Mouse (Mus musculus) heart, embryonic 12.5 days (tissue): ENCODE measurements around the gene Trim71. TPM values are rescaled to one million over a fixed set of nuclear protein-coding genes. Genes with fewer than 3 reads are reported as not detected.

Experiments
- ATAC-seq: fragments of 200-750 bp; cut with Nextera tagmentation; 2 replicates; pipeline ENCODE4 v1.8.0; 2017; ENCODE audit warnings: moderate TSS enrichment, moderate library complexity; ENCODE audit not compliant: insufficient number of reproducible peaks, low FRiP score
- H3K27ac ChIP-seq: fragments of 300-500 bp; sonication (generic); 2 replicates; pipeline ENCODE4 v1.5.1; 2016; ENCODE audit warnings: mild to moderate bottlenecking, moderate library complexity; ENCODE audit not compliant: poor library complexity, severe bottlenecking
- H3K27me3 ChIP-seq: fragments of 300-500 bp; sonication (generic); replicated peaks from 2 replicates; pipeline ENCODE4 v1.6.1; 2016; ENCODE audit warnings: mild to moderate bottlenecking, moderate library complexity
- H3K36me3 ChIP-seq: fragments of 300-500 bp; sonication (generic); 2 replicates; pipeline ENCODE4 v1.6.1; 2016; ENCODE audit warnings: mild to moderate bottlenecking, moderate library complexity
- H3K4me1 ChIP-seq: fragments of 300-500 bp; sonication (generic); replicated peaks from 2 replicates; pipeline ENCODE4 v1.6.1; 2016; ENCODE audit warnings: mild to moderate bottlenecking
- H3K4me2 ChIP-seq: fragments of 300-500 bp; sonication (generic); 2 replicates; pipeline ENCODE4 v1.6.1; 2016; ENCODE audit warnings: mild to moderate bottlenecking, moderate library complexity
- H3K4me3 ChIP-seq: fragments of 300-500 bp; sonication (generic); 2 replicates; pipeline ENCODE4 v1.5.1; 2016; ENCODE audit warnings: mild to moderate bottlenecking
- H3K9ac ChIP-seq: fragments of 300-500 bp; sonication (generic); 2 replicates; pipeline ENCODE4 v1.6.1; 2016; ENCODE audit warnings: mild to moderate bottlenecking, moderate library complexity
- H3K9me3 ChIP-seq: fragments of 300-500 bp; sonication (generic); replicated peaks from 2 replicates; pipeline ENCODE4 v1.6.1; 2016; ENCODE audit warnings: mild to moderate bottlenecking, moderate library complexity
- WGBS: fragments of 180-500 bp; shearing (Covaris S2); methylation state at CpG from one replicate; pipeline ENCODE4 v1.1.7; 2016; 5-methylcytosine and 5-hydroxymethylcytosine counted together
- polyA plus RNA-seq: library from polyadenylated mRNA; unstranded; fragments of >200 nt; fragmentation: Nextera tagmentation; extraction: Ambion mirVana; gene quantifications from 2 replicates; pipeline ENCODE4 v1.2.1, GENCODE M21; 2016

Trim71 gene
- polyA plus RNA-seq, 1 experiment from 2014 or later: 0.63 TPM

- peaks cover 9% of the 10 kb centered on the region for H3K4me1 ChIP-seq
- no peak overlapping the region for H3K9ac ChIP-seq
- peaks cover 7% of the 10 kb centered on the region; the same call in 1 of the 2 replicates for H3K27me3 ChIP-seq
- peak; percentile 43; the same call in 1 of the 2 replicates for ATAC-seq
- no peaks in the 10 kb centered on the region for H3K36me3 ChIP-seq
- H3K27ac ChIP-seq: no peak overlapping the region
- H3K4me2 ChIP-seq: no peak overlapping the region
- H3K9me3 ChIP-seq: no peaks in the 10 kb centered on the region
- WGBS: 32% methylated on average over 15 of the region's 15 CpGs
- no peak overlapping the region for H3K4me3 ChIP-seq
Observed at GRCm38 (mm10) chr9:114502711-114503427, 61.3 kb downstream of the Trim71 start.

- H3K27ac ChIP-seq: no peak overlapping the region
- H3K9me3 ChIP-seq: no peaks in the 10 kb centered on the region
- no peak overlapping the region for H3K4me3 ChIP-seq
- WGBS: 89% methylated on average over 11 of the region's 11 CpGs
- no peak overlapping the region for H3K4me2 ChIP-seq
- H3K4me1 ChIP-seq: peaks cover 9% of the 10 kb centered on the region
- no peaks in the 10 kb centered on the region for H3K36me3 ChIP-seq
- H3K9ac ChIP-seq: no peak overlapping the region
- H3K27me3 ChIP-seq: peaks cover 7% of the 10 kb centered on the region; the same call in 1 of the 2 replicates
- ATAC-seq: no peak
Observed at GRCm38 (mm10) chr9:114501913-114502312, 62.3 kb downstream of the Trim71 start.

GRCm38 (mm10) chr9:114501111-114501510 is 63.1 kb downstream of the Trim71 start:
- 88% methylated on average over 7 of the region's 7 CpGs for WGBS
- H3K9me3 ChIP-seq: no peaks in the 10 kb centered on the region
- H3K27ac ChIP-seq: no peak overlapping the region
- peaks cover 9% of the 10 kb centered on the region for H3K4me1 ChIP-seq
- ATAC-seq: no peak
- no peaks in the 10 kb centered on the region for H3K36me3 ChIP-seq
- peaks cover 7% of the 10 kb centered on the region; the same call in 1 of the 2 replicates for H3K27me3 ChIP-seq
- no peak overlapping the region for H3K4me3 ChIP-seq
- H3K4me2 ChIP-seq: no peak overlapping the region
- H3K9ac ChIP-seq: no peak overlapping the region

GRCm38 (mm10) chr9:114499783-114500515 is 64.2 kb downstream of the Trim71 start:
- H3K4me3 ChIP-seq: no peak overlapping the region
- no peak for ATAC-seq
- 18% methylated on average over 15 of the region's 15 CpGs for WGBS
- H3K36me3 ChIP-seq: no peaks in the 10 kb centered on the region
- H3K27ac ChIP-seq: no peak overlapping the region
- H3K27me3 ChIP-seq: peaks cover 7% of the 10 kb centered on the region; the same call in 1 of the 2 replicates
- 0 out of 2 replicates have a peak overlapping the region, but pooled peaks have one; percentile 3 for H3K4me2 ChIP-seq
- no peak overlapping the region for H3K9ac ChIP-seq
- H3K9me3 ChIP-seq: no peaks in the 10 kb centered on the region
- H3K4me1 ChIP-seq: peaks cover 9% of the 10 kb centered on the region

GRCm38 (mm10) chr9:114498218-114498617 is 66.0 kb downstream of the Trim71 start:
- 5% methylated on average over 11 of the region's 11 CpGs for WGBS
- H3K27ac ChIP-seq: no peak overlapping the region
- H3K36me3 ChIP-seq: no peaks in the 10 kb centered on the region
- peak overlapping the region; percentile 44; the same call in 1 of the 2 replicates for H3K4me2 ChIP-seq
- H3K4me1 ChIP-seq: peaks cover 8% of the 10 kb centered on the region
- no peak for ATAC-seq
- no peak overlapping the region for H3K4me3 ChIP-seq
- H3K27me3 ChIP-seq: peaks cover 7% of the 10 kb centered on the region; the same call in 1 of the 2 replicates
- H3K9me3 ChIP-seq: no peaks in the 10 kb centered on the region
- no peak overlapping the region for H3K9ac ChIP-seq

- Histone ChIP-seq H3K4me2 (no peak overlapping the region), H3K9me3 (no peaks in the 10 kb centered on the region), H3K36me3 (no peaks in the 10 kb centered on the region), H3K27me3 (peaks cover 7% of the 10 kb centered on the region; the same call in 1 of the 2 replicates), H3K27ac (no peak overlapping the region), H3K9ac (no peak overlapping the region), H3K4me3 (no peak overlapping the region), H3K4me1 (no peaks in the 10 kb centered on the region)
- ATAC-seq: no peak
- 75% methylated on average over 7 of the region's 7 CpGs for WGBS
Observed at GRCm38 (mm10) chr9:114496469-114496868, 67.7 kb downstream of the Trim71 start.

GRCm38 (mm10) chr9:114487481-114488258 is 76.5 kb downstream of the Trim71 start:
- Histone ChIP-seq H3K4me2 (no peak overlapping the region), H3K27me3 (no peaks in the 10 kb centered on the region), H3K9me3 (no peaks in the 10 kb centered on the region), H3K4me3 (no peak overlapping the region), H3K9ac (no peak overlapping the region), H3K4me1 (no peaks in the 10 kb centered on the region), H3K27ac (no peak overlapping the region), H3K36me3 (no peaks in the 10 kb centered on the region)
- WGBS: 79% methylated on average over 23 of the region's 23 CpGs
- no peak for ATAC-seq

- no peaks in the 10 kb centered on the region for H3K4me1 ChIP-seq
- no peaks in the 10 kb centered on the region for H3K36me3 ChIP-seq
- H3K4me2 ChIP-seq: no peak overlapping the region
- H3K9me3 ChIP-seq: no peaks in the 10 kb centered on the region
- no peak overlapping the region for H3K9ac ChIP-seq
- no peaks in the 10 kb centered on the region for H3K27me3 ChIP-seq
- ATAC-seq: no peak
- H3K4me3 ChIP-seq: no peak overlapping the region
- H3K27ac ChIP-seq: no peak overlapping the region
- 82% methylated on average over 4 of the region's 4 CpGs for WGBS
Observed at GRCm38 (mm10) chr9:114486808-114487207, 77.4 kb downstream of the Trim71 start.

- WGBS: 84% methylated on average over 5 of the region's 5 CpGs
- H3K4me2 ChIP-seq: no peak overlapping the region
- ATAC-seq: no peak
- no peak overlapping the region for H3K9ac ChIP-seq
- no peak overlapping the region for H3K27ac ChIP-seq
- H3K4me3 ChIP-seq: no peak overlapping the region
- H3K9me3 ChIP-seq: no peaks in the 10 kb centered on the region
- no peaks in the 10 kb centered on the region for H3K27me3 ChIP-seq
- H3K4me1 ChIP-seq: no peaks in the 10 kb centered on the region
- no peaks in the 10 kb centered on the region for H3K36me3 ChIP-seq
Observed at GRCm38 (mm10) chr9:114484771-114485170, 79.4 kb downstream of the Trim71 start.

- 73% methylated on average over 3 of the region's 3 CpGs for whole genome bisulfite sequencing
Observed at GRCm38 (mm10) chr9:114480940-114481339, 83.2 kb downstream of the Trim71 start.

GRCm38 (mm10) chr9:114477019-114477418 is 87.2 kb downstream of the Trim71 start:
- Histone ChIP-seq H3K4me1 (no peaks in the 10 kb centered on the region), H3K36me3 (peaks cover 4% of the 10 kb centered on the region; the same call in 1 of the 2 replicates), H3K9ac (no peak overlapping the region), H3K27ac (no peak overlapping the region), H3K9me3 (no peaks in the 10 kb centered on the region), H3K4me2 (no peak overlapping the region), H3K27me3 (no peaks in the 10 kb centered on the region), H3K4me3 (no peak overlapping the region)
- WGBS: 86% methylated on average over 9 of the region's 9 CpGs
- no peak for ATAC-seq

More at GRCm38 (mm10) chr9:114480940-114481339, 83.2 kb downstream of the Trim71 start:
- H3K27me3 ChIP-seq: no peaks in the 10 kb centered on the region
- no peak overlapping the region for H3K4me3 ChIP-seq
- no peak overlapping the region for H3K9ac ChIP-seq
- no peaks in the 10 kb centered on the region for H3K36me3 ChIP-seq
- H3K4me2 ChIP-seq: no peak overlapping the region
- H3K27ac ChIP-seq: no peak overlapping the region
- no peak for ATAC-seq
- no peaks in the 10 kb centered on the region for H3K4me1 ChIP-seq
- no peaks in the 10 kb centered on the region for H3K9me3 ChIP-seq
